Mouse (Mus musculus) heart, embryonic 11.5 days (tissue): Measurements from ENCODE around the gene Dnm2. TPM values are rescaled to one million over a fixed set of nuclear protein-coding genes. Genes with fewer than 3 reads are reported as not detected.

Experiments used
- ATAC-seq: fragments of 200-750 bp; cut with Nextera tagmentation; replicated peaks from 2 replicates; pipeline ENCODE4 v1.8.0; 2017; ENCODE audit warnings: moderate library complexity; ENCODE audit not compliant: insufficient number of reproducible peaks, low FRiP score, low TSS enrichment
- H3K27ac ChIP-seq: fragments of 300-500 bp; sonication (generic); 2 replicates; pipeline ENCODE4 v1.5.1; 2014; ENCODE audit warnings: mild to moderate bottlenecking, low read depth, low read length
- H3K27me3 ChIP-seq: fragments of 300-500 bp; sonication (generic); 2 replicates; pipeline ENCODE4 v1.6.1; 2014; ENCODE audit warnings: mild to moderate bottlenecking, low read length, mixed read lengths; ENCODE audit not compliant: control insufficient read depth, insufficient read depth
- H3K36me3 ChIP-seq: fragments of 300-500 bp; sonication (generic); 2 replicates; pipeline ENCODE4 v1.6.1; 2014; ENCODE audit warnings: mild to moderate bottlenecking, low read length, moderate library complexity, mixed read lengths; ENCODE audit not compliant: control insufficient read depth, insufficient read depth
- H3K4me1 ChIP-seq: fragments of 300-500 bp; sonication (generic); 2 replicates; pipeline ENCODE4 v1.6.1; 2014; ENCODE audit warnings: low read length; ENCODE audit not compliant: control insufficient read depth, insufficient read depth
- H3K4me2 ChIP-seq: fragments of 300-500 bp; sonication (generic); 2 replicates; pipeline ENCODE4 v1.6.1; 2014; ENCODE audit warnings: mild to moderate bottlenecking, moderate library complexity
- H3K4me3 ChIP-seq: fragments of 300-500 bp; sonication (generic); 2 replicates; pipeline ENCODE4 v1.5.1; 2014; ENCODE audit warnings: low read depth, low read length
- H3K9ac ChIP-seq: fragments of 300-500 bp; sonication (generic); 2 replicates; pipeline ENCODE4 v1.6.1; 2014; ENCODE audit warnings: mild to moderate bottlenecking, low read depth, low read length, moderate library complexity
- H3K9me3 ChIP-seq: fragments of 300-500 bp; sonication (generic); replicated peaks from 2 replicates; pipeline ENCODE4 v1.6.1; 2016; ENCODE audit warnings: low read length; ENCODE audit not compliant: control insufficient read depth
- WGBS: fragments of 180-500 bp; shearing (Covaris S2); extraction: QIAGEN DNeasy Blood & Tissue Kit; methylation state at CpG from one replicate; pipeline ENCODE4 v1.1.7; 2014; ENCODE audit not compliant: insufficient replicate concordance; 5-methylcytosine and 5-hydroxymethylcytosine counted together
- polyA plus RNA-seq: library from polyadenylated mRNA; unstranded; fragments of >200 nt; fragmentation: Nextera tagmentation; extraction: Ambion mirVana; gene quantifications from 2 replicates; pipeline ENCODE4 v1.2.1, GENCODE M21; 2014

Dnm2 gene
- polyA plus RNA-seq, 1 experiment from 2014 or later, result 62.7 TPM

- Histone ChIP-seq H3K4me3 (no peak overlapping the region), H3K36me3 (peaks cover 15% of the 10 kb centered on the region), H3K27ac (no peak overlapping the region), H3K27me3 (no peaks in the 10 kb centered on the region), H3K9ac (no peak overlapping the region), H3K4me2 (no peak overlapping the region), H3K9me3 (no peaks in the 10 kb centered on the region), H3K4me1 (no peaks in the 10 kb centered on the region)
- ATAC-seq, result no peak
- 82% methylated on average over 2 of the region's 2 CpGs for WGBS
Observed at GRCm38 (mm10) chr9:21419646-21420045, 5.1 kb upstream of the Dnm2 start.

DNA sequence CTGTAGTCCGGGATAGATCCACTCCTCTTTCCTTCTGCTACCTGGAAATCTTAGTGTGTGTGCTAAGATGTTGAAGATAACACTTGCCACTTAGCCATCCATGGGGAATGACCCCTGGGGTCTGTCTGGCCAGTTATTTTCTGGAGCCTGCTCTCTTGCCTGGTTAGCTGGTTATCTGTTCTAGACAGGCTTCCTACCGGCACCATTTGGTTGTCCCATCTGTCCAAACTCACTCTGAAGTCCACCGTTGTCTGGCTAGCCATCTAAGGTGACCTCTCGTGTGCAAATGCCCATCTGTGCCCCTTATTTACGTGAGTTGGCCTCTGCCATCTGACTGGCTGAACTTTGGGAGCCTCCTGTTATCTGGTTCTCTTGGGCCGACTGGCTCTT is 843 bp downstream of the Dnm2 start:
- Histone ChIP-seq H3K27me3 (no peaks in the 10 kb centered on the region), H3K4me1 (peaks cover 15% of the 10 kb centered on the region), H3K9me3 (no peaks in the 10 kb centered on the region), H3K9ac (peak overlapping the region; percentile 95), H3K4me2 (peak overlapping the region; percentile 92), H3K4me3 (peak overlapping the region; percentile 98), H3K27ac (peak overlapping the region; percentile 90), H3K36me3 (no peaks in the 10 kb centered on the region; the same call in 1 of the 2 replicates)
- ATAC-seq, result no peak
- 5% methylated on average over 6 of the region's 6 CpGs for WGBS

DNA sequence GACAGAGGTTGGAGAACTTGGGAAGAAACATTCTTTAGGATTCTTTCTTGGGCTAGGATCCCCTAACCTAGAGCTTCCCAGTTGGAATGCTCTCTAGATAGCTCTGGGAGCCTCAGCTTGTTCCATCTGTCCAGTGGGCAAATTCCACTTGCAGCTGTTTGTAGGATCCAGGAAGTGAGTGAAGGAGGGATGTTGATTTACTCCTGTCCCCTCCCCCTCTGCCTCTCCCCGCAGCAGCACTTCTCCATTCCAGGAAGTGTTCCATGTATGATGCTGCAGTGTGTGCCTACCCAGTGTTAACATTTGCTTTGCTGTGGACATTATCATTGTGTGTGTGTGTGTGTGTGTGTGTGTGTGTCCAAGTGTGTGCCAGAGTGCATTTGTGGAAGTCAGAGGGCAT is 1.3 kb downstream of the Dnm2 start:
- Histone ChIP-seq H3K4me1 (peaks cover 15% of the 10 kb centered on the region), H3K27ac (peak overlapping the region; percentile 90; the same call in 1 of the 2 replicates), H3K36me3 (no peaks in the 10 kb centered on the region; the same call in 1 of the 2 replicates), H3K4me2 (peak overlapping the region; percentile 92), H3K27me3 (no peaks in the 10 kb centered on the region), H3K9ac (peak overlapping the region; percentile 95), H3K4me3 (peak overlapping the region; percentile 98), H3K9me3 (no peaks in the 10 kb centered on the region)
- 7% methylated on average over 1 of the region's 1 CpGs for WGBS
- no peak for ATAC-seq

DNA sequence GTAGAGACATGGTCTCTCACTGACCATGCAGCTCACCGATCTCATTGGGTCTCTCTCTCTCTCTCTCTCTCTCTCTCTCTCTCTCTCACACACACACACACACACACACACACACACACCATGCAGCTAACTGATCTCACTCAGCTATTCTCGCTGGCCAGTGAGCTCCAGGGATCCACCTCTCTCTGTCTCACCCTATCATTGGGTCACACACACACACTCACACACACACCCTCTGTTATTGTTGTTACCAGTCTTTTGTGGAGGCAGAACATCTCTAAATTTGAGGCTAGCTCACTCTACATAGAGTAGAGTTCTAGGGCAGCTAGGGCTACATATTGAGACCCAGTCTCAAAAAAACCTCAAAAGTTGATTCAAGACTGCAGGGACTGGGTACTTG is 1.8 kb downstream of the Dnm2 start:
- H3K27me3 ChIP-seq, result no peaks in the 10 kb centered on the region
- H3K36me3 ChIP-seq, result no peaks in the 10 kb centered on the region; the same call in 1 of the 2 replicates
- H3K4me1 ChIP-seq, result peaks cover 15% of the 10 kb centered on the region
- H3K4me2 ChIP-seq, result peak overlapping the region; percentile 92
- no peak overlapping the region; the same call in 1 of the 2 replicates for H3K9ac ChIP-seq
- peak overlapping the region; percentile 98; the same call in 1 of the 2 replicates for H3K4me3 ChIP-seq
- H3K9me3 ChIP-seq, result no peaks in the 10 kb centered on the region
- H3K27ac ChIP-seq, result no peak overlapping the region
- WGBS, result 54% methylated on average over 2 of the region's 2 CpGs
- no peak for ATAC-seq

- H3K4me1 ChIP-seq, result peaks cover 15% of the 10 kb centered on the region
- 86% methylated on average over 2 of the region's 2 CpGs for WGBS
- H3K9ac ChIP-seq, result no peak overlapping the region
- H3K9me3 ChIP-seq, result no peaks in the 10 kb centered on the region
- no peaks in the 10 kb centered on the region for H3K27me3 ChIP-seq
- H3K36me3 ChIP-seq, result no peaks in the 10 kb centered on the region
- no peak overlapping the region for H3K4me2 ChIP-seq
- no peak for ATAC-seq
- no peak overlapping the region for H3K4me3 ChIP-seq
- H3K27ac ChIP-seq, result no peak overlapping the region
Observed at GRCm38 (mm10) chr9:21427773-21428172, 3.1 kb downstream of the Dnm2 start.

DNA sequence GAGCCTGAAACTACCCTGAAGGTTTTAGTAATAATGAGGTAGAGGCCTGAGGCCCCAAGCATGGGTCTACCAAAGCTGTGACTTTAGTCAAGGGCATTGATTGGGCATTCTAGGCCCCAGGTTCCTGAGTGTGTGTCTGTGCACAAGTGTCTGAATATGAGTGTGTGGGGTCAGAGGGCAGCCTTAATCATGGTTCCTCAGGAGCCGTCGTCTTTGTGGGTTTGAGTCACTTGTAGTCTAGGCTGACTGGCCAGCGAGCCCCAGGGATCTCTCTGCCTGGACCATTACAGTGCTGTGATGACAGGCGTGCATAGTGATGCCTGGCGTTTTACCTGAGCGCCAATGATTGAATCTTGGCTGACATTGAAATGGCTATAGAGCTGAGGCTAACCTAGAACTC is 3.5 kb downstream of the Dnm2 start:
- H3K27me3 ChIP-seq, result no peaks in the 10 kb centered on the region
- 79% methylated on average over 6 of the region's 6 CpGs for WGBS
- no peak for ATAC-seq
- H3K9ac ChIP-seq, result no peak overlapping the region
- no peak overlapping the region for H3K27ac ChIP-seq
- H3K4me2 ChIP-seq, result no peak overlapping the region
- H3K36me3 ChIP-seq, result no peaks in the 10 kb centered on the region
- H3K9me3 ChIP-seq, result no peaks in the 10 kb centered on the region
- H3K4me3 ChIP-seq, result no peak overlapping the region
- peaks cover 16% of the 10 kb centered on the region for H3K4me1 ChIP-seq

GRCm38 (mm10) chr9:21430724-21431123 is 6.0 kb downstream of the Dnm2 start:
- Histone ChIP-seq H3K27ac (no peak overlapping the region), H3K9me3 (no peaks in the 10 kb centered on the region), H3K36me3 (no peaks in the 10 kb centered on the region), H3K27me3 (no peaks in the 10 kb centered on the region), H3K4me3 (no peak overlapping the region), H3K4me1 (peaks cover 21% of the 10 kb centered on the region), H3K4me2 (no peak overlapping the region), H3K9ac (no peak overlapping the region)
- ATAC-seq, result no peak
- 92% methylated on average over 7 of the region's 7 CpGs for WGBS

DNA sequence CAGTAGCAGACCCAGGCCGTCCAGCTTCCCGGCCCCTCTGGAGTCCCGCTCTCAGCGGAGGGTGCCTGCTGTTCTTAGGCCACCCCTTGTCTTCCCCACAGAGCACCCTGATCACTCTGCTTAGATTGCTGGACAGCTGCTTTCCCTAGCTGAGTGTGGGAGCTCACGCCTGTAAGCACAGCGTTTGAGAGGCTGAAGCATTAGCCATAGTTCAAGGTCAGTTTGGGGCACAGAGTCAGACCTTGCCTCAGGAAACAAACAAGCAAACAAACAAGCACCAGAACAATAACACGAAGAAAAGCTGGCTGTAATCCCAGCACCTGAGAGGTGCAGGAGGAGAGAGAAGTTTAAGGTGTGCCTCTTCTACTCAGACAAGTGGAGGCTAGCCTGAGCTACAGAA is 7.4 kb downstream of the Dnm2 start:
- 80% methylated on average over 7 of the region's 7 CpGs for WGBS
- Histone ChIP-seq H3K27me3 (no peaks in the 10 kb centered on the region), H3K4me2 (no peak overlapping the region), H3K27ac (no peak overlapping the region), H3K9me3 (no peaks in the 10 kb centered on the region), H3K36me3 (no peaks in the 10 kb centered on the region), H3K4me3 (no peak overlapping the region), H3K9ac (no peak overlapping the region), H3K4me1 (peaks cover 26% of the 10 kb centered on the region)
- no peak for ATAC-seq

GRCm38 (mm10) chr9:21433766-21434165 is 9.1 kb downstream of the Dnm2 start:
- Histone ChIP-seq H3K27ac (no peak overlapping the region), H3K36me3 (no peaks in the 10 kb centered on the region), H3K4me2 (no peak overlapping the region), H3K9me3 (no peaks in the 10 kb centered on the region), H3K27me3 (no peaks in the 10 kb centered on the region), H3K9ac (no peak overlapping the region), H3K4me3 (no peak overlapping the region), H3K4me1 (peaks cover 33% of the 10 kb centered on the region)
- ATAC-seq, result no peak
- 81% methylated on average over 8 of the region's 8 CpGs for WGBS
